Mouse (Mus musculus) brain, embryonic 18.5 days (tissue): Measurements from ENCODE around the gene Lrrc8b.

ENCODE experiments used
- DNase-seq: peaks from one replicate; pipeline ENCODE4 v3.0.0-alpha.2; 2012; ENCODE audit warnings: low read depth, low spot score

Gene Lrrc8b

GRCm38 (mm10) chr5:105519096-105519975, 103.8 kb downstream of the Lrrc8b start, which contains the start of gene Lrrc8c:
Lrrc8c (plus strand) TSS chr5:105519388.
- DNase-seq, result peak; percentile 57

GRCm38 (mm10) chr5:105519976-105520300, 104.4 kb downstream of the Lrrc8b start:
- no peak for DNase-seq

- DNase-seq, result no peak
Measured at GRCm38 (mm10) chr5:105520442-105520965, 104.9 kb downstream of the Lrrc8b start.

GRCm38 (mm10) chr5:105523452-105523851, 107.9 kb downstream of the Lrrc8b start:
- no peak for DNase-seq

GRCm38 (mm10) chr5:105525004-105525403, 109.4 kb downstream of the Lrrc8b start:
- no peak for DNase-seq

- DNase-seq, result no peak
Measured at GRCm38 (mm10) chr5:105526107-105526645, 110.6 kb downstream of the Lrrc8b start.

GRCm38 (mm10) chr5:105526766-105527165, 111.2 kb downstream of the Lrrc8b start:
- DNase-seq, result no peak

GRCm38 (mm10) chr5:105527477-105528331, 112.1 kb downstream of the Lrrc8b start:
- no peak for DNase-seq

- DNase-seq, result no peak
Measured at GRCm38 (mm10) chr5:105530576-105530975, 115.0 kb downstream of the Lrrc8b start.

GRCm38 (mm10) chr5:105535186-105535585, 119.6 kb downstream of the Lrrc8b start:
- no peak for DNase-seq

- no peak for DNase-seq
Measured at GRCm38 (mm10) chr5:105536172-105536571, 120.6 kb downstream of the Lrrc8b start.

GRCm38 (mm10) chr5:105537101-105537723, 121.6 kb downstream of the Lrrc8b start:
- no peak for DNase-seq
